Mouse (Mus musculus): ENCODE measurements around the gene Slpi. TPM values are rescaled to one million over a fixed set of nuclear protein-coding genes. Genes with fewer than 3 reads are reported as not detected.

Gene Slpi
- total RNA-seq, 2 experiments from 2014 or later: 0.62 to 0.93 TPM

GRCm38 (mm10) chr2:164386953-164387352 lies 1.9 kb downstream of the Slpi start:
- intact Hi-C loops (cut with DNase I): loop anchor here (5.0 kb wide), 1 partner anchor 285 kb away; no protein-coding TSS in a partner anchor
- peak; percentile 40 to 61 for DNase-seq (ENCODE audit: extremely low spot score in 1 of 2, low spot score in 2 of 2)

GRCm38 (mm10) chr2:164385927-164386763 lies 2.8 kb downstream of the Slpi start:
- peak; percentile 56 to 78 for DNase-seq (ENCODE audit: extremely low spot score in 1 of 2, low spot score in 2 of 2)

GRCm38 (mm10) chr2:164383656-164384399 lies 5.1 kb downstream of the Slpi start:
- intact Hi-C loops (cut with DNase I): no loop called here
- no peak for DNase-seq (ENCODE audit: extremely low spot score in 1 of 2, low spot score in 2 of 2)

More at GRCm38 (mm10) chr2:164385927-164386763, 2.8 kb downstream of the Slpi start:
- intact Hi-C loops (cut with DNase I): loop anchor here (5.0 kb wide), 1 partner anchor 284 kb away; no protein-coding TSS in a partner anchor

GRCm38 (mm10) chr2:164382971-164383370 lies 5.9 kb downstream of the Slpi start:
- intact Hi-C loops (cut with DNase I): no loop called here
- DNase-seq (ENCODE audit: extremely low spot score in 1 of 2, low spot score in 2 of 2): no peak

- no peak for DNase-seq (ENCODE audit: extremely low spot score in 1 of 2, low spot score in 2 of 2)
- intact Hi-C loops (cut with DNase I): no loop called here
These were observed 7.2 kb downstream of the Slpi start for GRCm38 (mm10) chr2:164381726-164382125.

- no peak for DNase-seq (ENCODE audit: extremely low spot score in 1 of 2, low spot score in 2 of 2)
- intact Hi-C loops (cut with DNase I): no loop called here
These were observed 11.1 kb downstream of the Slpi start for GRCm38 (mm10) chr2:164377478-164378426.

GRCm38 (mm10) chr2:164373187-164373586 lies 15.7 kb downstream of the Slpi start:
- intact Hi-C loops (cut with DNase I): no loop called here
- no peak for DNase-seq (ENCODE audit: extremely low spot score in 1 of 2, low spot score in 2 of 2)

- intact Hi-C loops (cut with DNase I): no loop called here
These were observed 16.4 kb downstream of the Slpi start for GRCm38 (mm10) chr2:164372408-164373053.

GRCm38 (mm10) chr2:164371371-164371770 lies 17.5 kb downstream of the Slpi start:
- no peak for DNase-seq (ENCODE audit: extremely low spot score in 1 of 2, low spot score in 2 of 2)
- intact Hi-C loops (cut with DNase I): no loop called here

More at GRCm38 (mm10) chr2:164372408-164373053, 16.4 kb downstream of the Slpi start:
- DNase-seq (ENCODE audit: extremely low spot score in 1 of 2, low spot score in 2 of 2): no peak

- intact Hi-C loops (cut with DNase I): no loop called here
- no peak for DNase-seq (ENCODE audit: extremely low spot score in 1 of 2, low spot score in 2 of 2)
These were observed 20.2 kb downstream of the Slpi start for GRCm38 (mm10) chr2:164368620-164369105.

- no peak for DNase-seq (ENCODE audit: extremely low spot score in 1 of 2, low spot score in 2 of 2)
These were observed 21.9 kb downstream of the Slpi start for GRCm38 (mm10) chr2:164366947-164367346.

GRCm38 (mm10) chr2:164360974-164361657 lies 27.8 kb downstream of the Slpi start:
- intact Hi-C loops (cut with DNase I): no loop called here
- DNase-seq (ENCODE audit: extremely low spot score in 1 of 2, low spot score in 2 of 2): no peak

More at GRCm38 (mm10) chr2:164366947-164367346, 21.9 kb downstream of the Slpi start:
- intact Hi-C loops (cut with DNase I): no loop called here

- intact Hi-C loops (cut with DNase I): no loop called here
- no peak for DNase-seq (ENCODE audit: extremely low spot score in 1 of 2, low spot score in 2 of 2)
These were observed 29.2 kb downstream of the Slpi start for GRCm38 (mm10) chr2:164359668-164360067.

- intact Hi-C loops (cut with DNase I): no loop called here
- DNase-seq (ENCODE audit: extremely low spot score in 1 of 2, low spot score in 2 of 2): no peak
These were observed 29.9 kb downstream of the Slpi start for GRCm38 (mm10) chr2:164359031-164359430.

- intact Hi-C loops (cut with DNase I): no loop called here
- DNase-seq (ENCODE audit: extremely low spot score in 1 of 2, low spot score in 2 of 2): no peak
These were observed 30.5 kb downstream of the Slpi start for GRCm38 (mm10) chr2:164358373-164358772.

GRCm38 (mm10) chr2:164356177-164356967 lies 32.5 kb downstream of the Slpi start:
- DNase-seq (ENCODE audit: extremely low spot score in 1 of 2, low spot score in 2 of 2): no peak
- intact Hi-C loops (cut with DNase I): no loop called here

GRCm38 (mm10) chr2:164353356-164353755 lies 35.5 kb downstream of the Slpi start:
- intact Hi-C loops (cut with DNase I): no loop called here
- DNase-seq (ENCODE audit: extremely low spot score in 1 of 2, low spot score in 2 of 2): no peak

Measured in left cerebral cortex, postnatal 10 days (tissue).